Mouse (Mus musculus) midbrain, embryonic 14.5 days (tissue): ENCODE data around the gene Sco1. TPM values are rescaled to one million over a fixed set of nuclear protein-coding genes. Genes with fewer than 3 reads are reported as not detected.

Source experiments
- ATAC-seq: fragments of 200-750 bp; cut with Nextera tagmentation; 2 replicates; pipeline ENCODE4 v1.8.0; 2017; ENCODE audit warnings: moderate number of reproducible peaks, moderate library complexity; ENCODE audit not compliant: low FRiP score, low TSS enrichment
- DNase-seq: peaks from one replicate; pipeline ENCODE4 v3.0.0-alpha.2; 2015
- H3K27ac ChIP-seq: fragments of 300-500 bp; sonication (generic); replicated peaks from 2 replicates; pipeline ENCODE4 v1.5.1; 2014; ENCODE audit warnings: mild to moderate bottlenecking, low read depth, low read length, moderate library complexity
- H3K27me3 ChIP-seq: fragments of 300-500 bp; sonication (generic); 2 replicates; pipeline ENCODE4 v1.6.1; 2014; ENCODE audit warnings: low read length, control low read depth, mixed read lengths; ENCODE audit not compliant: control insufficient read depth, insufficient read depth
- H3K36me3 ChIP-seq: fragments of 300-500 bp; sonication (generic); 2 replicates; pipeline ENCODE4 v1.6.1; 2014; ENCODE audit warnings: low read length, control low read depth; ENCODE audit not compliant: control insufficient read depth, insufficient read depth
- H3K4me1 ChIP-seq: fragments of 300-500 bp; sonication (generic); 2 replicates; pipeline ENCODE4 v1.6.1; 2014; ENCODE audit warnings: mild to moderate bottlenecking, antibody characterized with exemption, low read length, control low read depth; ENCODE audit not compliant: control insufficient read depth, insufficient read depth
- H3K4me2 ChIP-seq: fragments of 300-500 bp; sonication (generic); 2 replicates; pipeline ENCODE4 v1.6.1; 2014; ENCODE audit warnings: mild to moderate bottlenecking, low read length, moderate library complexity
- H3K4me3 ChIP-seq: fragments of 300-500 bp; sonication (generic); replicated peaks from 2 replicates; pipeline ENCODE4 v1.5.1; 2014; ENCODE audit warnings: low read depth, low read length
- H3K9ac ChIP-seq: fragments of 300-500 bp; sonication (generic); replicated peaks from 2 replicates; pipeline ENCODE4 v1.6.1; 2014; ENCODE audit warnings: mild to moderate bottlenecking, low read length, moderate library complexity
- H3K9me3 ChIP-seq: fragments of 300-500 bp; sonication (generic); 2 replicates; pipeline ENCODE4 v1.6.1; 2016; ENCODE audit warnings: low read length, control low read depth, mixed read lengths; ENCODE audit not compliant: control insufficient read depth
- WGBS: fragments of 180-500 bp; shearing (Covaris S2); extraction: QIAGEN DNeasy Blood & Tissue Kit; methylation state at CpG from one replicate; pipeline ENCODE4 v1.1.7; 2014; 5-methylcytosine and 5-hydroxymethylcytosine counted together
- polyA plus RNA-seq: library from polyadenylated mRNA; unstranded; fragments of >200 nt; fragmentation: Nextera tagmentation; extraction: Ambion mirVana; gene quantifications from 2 replicates; pipeline ENCODE4 v1.2.1, GENCODE M21; 2014

The Sco1 gene
- 11.3 and 13.1 TPM in 2 replicates for polyA plus RNA-seq

DNA sequence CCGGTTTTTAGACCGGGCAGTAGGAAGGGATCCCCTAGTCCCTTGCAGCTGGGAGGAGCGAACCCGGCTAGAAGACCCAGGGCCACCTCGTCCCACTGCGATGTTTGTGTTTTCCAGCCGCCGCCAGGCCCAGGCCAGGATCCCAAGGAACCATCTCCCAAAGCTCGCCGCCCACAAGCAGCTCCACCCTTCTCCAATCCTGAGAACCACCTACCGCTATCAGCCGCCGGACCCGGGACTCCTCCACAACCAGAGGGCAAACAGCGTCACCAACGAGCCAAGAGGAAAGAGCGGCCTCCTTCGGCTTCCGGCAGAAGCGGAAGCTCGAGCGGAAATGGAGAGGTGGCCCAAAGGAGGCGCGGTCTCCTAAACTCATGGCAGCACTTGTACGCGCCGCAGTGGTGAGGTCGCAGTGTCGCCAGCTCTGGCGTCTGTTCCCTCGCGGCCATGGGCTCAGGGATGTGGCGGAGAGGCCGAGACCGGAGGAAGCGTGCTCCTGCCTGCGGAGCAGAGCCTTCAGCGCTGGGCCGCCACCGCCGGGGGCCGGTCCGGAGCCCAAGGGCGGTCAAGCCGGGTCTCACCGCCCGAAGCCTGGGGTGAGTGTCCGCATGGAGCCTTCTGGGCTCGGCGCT, at the start of gene Sco1, which contains the start of gene Adprm:
TSS of gene Sco1 (plus strand) at position 350 of the 632 bp plus-strand sequence.
TSS of gene Adprm (minus strand) at position 274 of the 632 bp plus-strand sequence.
- Histone ChIP-seq H3K27ac (peak within 1 kb of the TSS; percentile 76), H3K9ac (peak within 1 kb of the TSS; percentile 69), H3K4me3 (peak within 1 kb of the TSS; percentile 94), H3K36me3 (peaks cover 25% of the 10 kb centered on the region), H3K4me1 (peaks cover 16% of the 10 kb centered on the region), H3K9me3 (no peaks in the 10 kb centered on the region), H3K4me2 (peak within 1 kb of the TSS; percentile 78), H3K27me3 (no peaks in the 10 kb centered on the region)
- peak; percentile 93 for DNase-seq
- WGBS: under 1% methylated on average over 50 of the region's 50 CpGs
- peak; percentile 88 for ATAC-seq

DNA sequence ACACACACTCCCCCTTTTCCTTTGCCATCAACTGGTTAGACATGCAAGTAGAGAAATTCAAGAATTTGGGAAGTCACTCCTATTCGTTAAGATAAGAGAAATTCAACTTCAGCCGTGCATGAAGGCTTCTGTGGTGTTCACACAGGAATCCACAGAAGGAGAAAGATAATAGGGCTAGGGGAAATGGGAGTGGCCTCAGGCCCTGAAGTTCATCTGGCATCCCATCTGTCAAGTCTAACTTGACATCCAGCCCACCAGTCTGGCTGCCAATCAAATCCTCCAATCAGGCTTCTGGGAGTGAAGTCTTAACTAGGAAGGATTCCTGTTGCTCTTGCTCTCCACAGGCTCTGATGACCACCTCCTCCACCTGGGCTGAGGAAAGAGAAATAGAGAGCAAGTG, 49.6 kb upstream of the Sco1 start:
- Histone ChIP-seq H3K4me2 (no peak overlapping the region), H3K9me3 (no peaks in the 10 kb centered on the region), H3K36me3 (no peaks in the 10 kb centered on the region), H3K27me3 (no peaks in the 10 kb centered on the region), H3K4me1 (peaks cover 14% of the 10 kb centered on the region), H3K4me3 (no peak overlapping the region), H3K27ac (no peak overlapping the region), H3K9ac (no peak overlapping the region)
- ATAC-seq: no peak
- 50% methylated on average over 2 of the region's 2 CpGs for WGBS
- DNase-seq: no peak

DNA sequence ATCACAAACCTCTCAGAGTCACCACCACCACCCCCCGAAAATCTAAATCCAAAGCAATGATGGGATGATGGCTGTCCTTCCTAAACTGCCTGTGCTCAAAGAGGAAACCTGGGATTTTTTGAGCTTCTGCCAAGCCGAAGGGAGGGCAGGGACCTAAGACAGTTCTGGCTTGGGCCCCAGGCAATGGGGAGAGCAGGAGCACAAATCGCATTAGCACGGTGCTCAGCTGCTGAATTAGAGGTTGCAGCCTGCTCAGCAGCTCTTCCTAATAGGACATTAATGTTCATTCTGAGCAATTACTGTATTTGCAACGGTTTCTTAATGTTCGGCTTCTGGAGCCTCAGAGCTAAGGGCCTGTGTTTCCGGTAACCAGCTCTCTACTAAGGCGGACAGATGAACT, 44.5 kb upstream of the Sco1 start:
- DNase-seq (peak; percentile 80), ATAC-seq (no peak; the same call in 1 of the 2 replicates)
- H3K9me3 ChIP-seq: no peaks in the 10 kb centered on the region
- H3K27ac ChIP-seq: no peak overlapping the region
- H3K4me2 ChIP-seq: no peak overlapping the region
- H3K4me3 ChIP-seq: no peak overlapping the region
- 55% methylated on average over 8 of the region's 8 CpGs for WGBS
- H3K36me3 ChIP-seq: no peaks in the 10 kb centered on the region
- no peak overlapping the region for H3K9ac ChIP-seq
- no peaks in the 10 kb centered on the region for H3K27me3 ChIP-seq
- 0 out of 2 replicates have a peak, but pooled peaks cover 15% of the 10 kb centered on the region for H3K4me1 ChIP-seq

DNA sequence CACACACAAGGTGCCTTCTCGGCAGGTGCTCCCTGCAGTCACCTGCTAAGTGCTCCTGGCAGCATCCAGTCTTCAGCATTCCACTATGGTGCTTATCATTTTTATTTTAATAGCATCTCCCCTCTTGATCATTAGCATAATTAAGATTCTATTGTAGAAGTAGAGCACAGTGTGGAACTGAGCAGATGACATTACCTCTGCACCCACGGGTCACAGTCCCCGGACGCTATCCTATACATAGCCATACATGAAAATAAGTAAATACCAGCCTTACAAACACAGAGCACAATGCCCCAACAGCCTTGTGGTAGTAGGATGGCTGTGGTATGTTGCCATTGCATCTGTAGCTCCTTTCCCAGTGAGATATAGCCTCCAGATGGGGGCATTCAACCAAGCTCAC, 43.9 kb upstream of the Sco1 start:
- Histone ChIP-seq H3K4me3 (no peak overlapping the region), H3K9me3 (no peaks in the 10 kb centered on the region), H3K4me1 (0 out of 2 replicates have a peak, but pooled peaks cover 15% of the 10 kb centered on the region), H3K27ac (no peak overlapping the region), H3K27me3 (no peaks in the 10 kb centered on the region), H3K36me3 (no peaks in the 10 kb centered on the region), H3K9ac (no peak overlapping the region), H3K4me2 (no peak overlapping the region)
- WGBS: 84% methylated on average over 4 of the region's 4 CpGs
- ATAC-seq: no peak
- DNase-seq: no peak

DNA sequence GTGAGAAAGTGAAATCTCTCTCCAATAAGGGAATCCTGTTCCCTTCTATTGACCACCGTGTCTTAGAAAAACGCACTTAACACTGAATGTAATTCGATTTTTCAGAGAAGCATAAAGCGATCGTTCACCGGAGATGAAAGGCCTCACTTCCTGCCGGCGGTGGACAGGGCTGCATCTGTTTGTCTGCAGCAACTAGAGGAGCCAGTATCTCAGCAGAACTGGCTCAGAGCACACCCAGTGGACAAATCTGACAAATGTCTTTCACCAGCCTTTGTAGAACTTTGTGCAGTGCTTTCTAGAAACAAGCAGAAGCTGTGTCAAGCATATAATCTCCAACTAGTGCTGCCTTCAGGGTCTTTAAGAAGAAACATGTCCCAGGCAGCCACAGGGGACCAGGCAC, 42.0 kb upstream of the Sco1 start:
- H3K27ac ChIP-seq: 0 out of 2 replicates have a peak overlapping the region, but pooled peaks have one; percentile 20
- peak overlapping the region; percentile 37 for H3K4me2 ChIP-seq
- WGBS: 8% methylated on average over 8 of the region's 8 CpGs
- H3K9me3 ChIP-seq: no peaks in the 10 kb centered on the region
- no peak; the same call in 1 of the 2 replicates for ATAC-seq
- H3K27me3 ChIP-seq: no peaks in the 10 kb centered on the region
- 0 out of 2 replicates have a peak, but pooled peaks cover 15% of the 10 kb centered on the region for H3K4me1 ChIP-seq
- DNase-seq: peak; percentile 75
- H3K4me3 ChIP-seq: no peak overlapping the region
- H3K9ac ChIP-seq: no peak overlapping the region
- no peaks in the 10 kb centered on the region for H3K36me3 ChIP-seq

DNA sequence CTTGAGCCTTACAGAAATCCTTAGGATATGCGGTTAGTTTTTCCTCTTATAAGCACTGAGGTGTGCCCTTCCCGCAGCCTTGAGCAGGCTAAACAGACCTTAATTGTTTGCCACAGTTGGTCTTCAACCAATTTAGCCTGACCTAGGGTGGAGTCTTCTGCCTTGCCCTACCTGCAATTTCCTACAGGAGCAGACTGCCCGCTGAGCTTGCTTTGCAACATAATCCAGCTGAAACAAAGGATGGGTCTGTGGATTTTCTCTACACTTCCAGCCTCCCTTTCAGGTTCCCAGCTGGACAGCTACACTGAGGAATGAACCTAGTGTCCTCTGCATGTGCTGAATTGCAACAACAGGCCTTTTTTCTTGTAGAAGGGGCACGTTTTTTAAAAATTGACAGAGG, 40.8 kb upstream of the Sco1 start:
- DNase-seq (no peak), ATAC-seq (no peak)
- H3K36me3 ChIP-seq: no peaks in the 10 kb centered on the region
- 22% methylated on average over 4 of the region's 4 CpGs for WGBS
- no peak overlapping the region for H3K4me2 ChIP-seq
- no peaks in the 10 kb centered on the region for H3K9me3 ChIP-seq
- H3K27ac ChIP-seq: no peak overlapping the region
- H3K4me3 ChIP-seq: no peak overlapping the region
- H3K4me1 ChIP-seq: 0 out of 2 replicates have a peak, but pooled peaks cover 15% of the 10 kb centered on the region
- H3K9ac ChIP-seq: no peak overlapping the region
- H3K27me3 ChIP-seq: no peaks in the 10 kb centered on the region

DNA sequence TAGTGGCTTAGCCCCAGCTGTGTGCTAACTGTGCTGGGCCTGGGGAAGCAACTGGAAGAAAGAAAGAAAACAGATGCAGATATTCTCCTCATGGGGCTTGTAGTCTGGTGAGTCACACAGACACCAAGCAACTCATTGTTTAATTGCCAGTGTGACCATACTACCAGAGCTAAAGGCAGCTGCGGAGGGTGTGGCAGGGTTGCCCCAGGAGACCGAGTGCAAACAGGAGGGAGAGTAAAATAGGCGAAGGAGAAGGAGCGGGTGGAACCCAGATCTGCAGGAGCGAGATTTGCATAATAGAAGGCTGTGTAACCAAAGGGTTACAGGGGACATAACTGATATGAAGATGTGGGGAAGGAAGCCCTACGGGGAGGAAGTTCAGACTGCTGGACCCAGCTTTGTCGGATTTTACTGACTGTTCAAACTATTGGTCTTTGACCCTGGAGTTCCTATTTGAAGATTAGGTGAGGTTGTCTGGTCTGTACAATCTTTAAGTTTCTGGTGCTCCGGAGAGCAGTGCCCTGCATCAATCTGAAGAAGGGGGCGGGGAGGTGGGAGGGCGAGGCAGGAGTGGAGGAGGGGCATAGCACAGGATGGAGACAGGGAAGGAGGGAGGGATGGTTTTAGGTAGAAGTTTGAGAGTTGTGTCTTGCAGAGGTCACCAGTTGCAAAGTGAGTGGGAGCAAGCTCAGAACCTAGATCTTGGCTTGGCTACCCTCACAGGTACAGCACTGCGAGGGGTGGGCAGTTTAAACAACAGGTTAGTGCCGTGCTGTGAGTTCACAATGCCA, 34.5 kb upstream of the Sco1 start:
- no peak for ATAC-seq
- peaks cover 6% of the 10 kb centered on the region; the same call in 1 of the 2 replicates for H3K27me3 ChIP-seq
- H3K4me2 ChIP-seq: no peak overlapping the region
- no peaks in the 10 kb centered on the region for H3K9me3 ChIP-seq
- peak; percentile 26 for DNase-seq
- H3K27ac ChIP-seq: no peak overlapping the region
- no peak overlapping the region for H3K4me3 ChIP-seq
- H3K36me3 ChIP-seq: no peaks in the 10 kb centered on the region
- no peak overlapping the region for H3K9ac ChIP-seq
- H3K4me1 ChIP-seq: peaks cover 7% of the 10 kb centered on the region; the same call in 1 of the 2 replicates
- 4% methylated on average over 12 of the region's 12 CpGs for WGBS

DNA sequence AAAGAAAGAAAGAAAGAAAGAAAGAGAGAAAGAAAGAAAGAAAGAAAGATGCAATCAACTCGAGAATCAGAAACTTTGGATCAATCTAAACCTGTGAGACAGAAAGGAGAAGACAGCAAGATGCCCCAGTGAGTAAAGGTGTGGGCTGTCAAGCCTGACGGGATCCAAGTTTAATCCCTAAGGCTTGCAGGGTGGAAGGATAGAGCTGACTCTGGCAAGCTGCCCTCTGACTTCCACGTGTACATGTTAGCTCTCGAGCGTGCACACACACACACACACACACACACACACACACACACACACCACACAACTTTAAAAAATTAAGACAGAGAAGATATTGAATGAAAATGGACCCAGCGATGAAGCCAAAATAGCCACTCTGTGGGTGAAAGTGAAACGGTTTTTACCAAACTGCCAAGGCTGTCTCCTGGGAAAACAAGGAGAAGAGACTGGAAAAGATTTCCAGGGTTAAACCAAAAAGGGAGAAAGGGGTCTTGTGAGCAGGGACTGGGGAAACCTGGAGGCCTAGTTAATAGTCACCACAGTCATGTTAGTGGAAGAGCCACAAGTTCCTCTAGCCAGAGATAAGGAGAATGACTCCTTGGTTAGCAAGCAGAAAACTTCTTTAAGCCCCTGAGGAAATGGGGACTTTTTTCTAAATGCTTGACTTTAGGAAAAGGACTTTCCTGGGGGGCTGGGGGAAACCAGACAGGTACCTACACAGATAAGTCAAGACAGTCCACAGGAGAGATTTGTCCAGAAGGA, 32.6 kb upstream of the Sco1 start:
- no peak for DNase-seq
- WGBS: 50% methylated on average over 7 of the region's 7 CpGs
- Histone ChIP-seq H3K9ac (no peak overlapping the region), H3K9me3 (no peaks in the 10 kb centered on the region), H3K4me3 (no peak overlapping the region), H3K4me2 (no peak overlapping the region), H3K27me3 (peaks cover 6% of the 10 kb centered on the region; the same call in 1 of the 2 replicates), H3K4me1 (peaks cover 10% of the 10 kb centered on the region; the same call in 1 of the 2 replicates), H3K27ac (no peak overlapping the region), H3K36me3 (no peaks in the 10 kb centered on the region)
- ATAC-seq: no peak
